In the genomic region with DNA sequence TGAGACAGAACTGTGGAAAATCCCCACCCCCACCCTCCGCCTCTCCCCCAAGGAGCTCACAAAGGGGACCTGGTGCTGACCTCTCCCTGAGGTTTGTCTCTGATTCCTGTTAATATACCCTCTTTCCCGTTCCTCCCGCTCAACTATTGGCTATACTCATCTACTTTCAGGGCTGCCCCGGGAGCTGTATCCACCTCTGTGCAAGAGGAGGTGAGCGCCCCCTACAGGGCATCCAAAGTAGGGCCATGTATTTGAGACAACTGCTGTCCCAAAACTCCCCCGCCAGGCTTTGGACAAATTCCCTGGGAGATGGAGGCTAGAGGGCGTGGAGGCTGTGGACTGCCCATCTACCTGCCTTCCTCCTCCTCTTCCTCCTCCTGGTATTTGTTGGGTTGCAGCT, we compare ENCODE assay signal across 8 mouse cellular contexts. TPM values are rescaled to one million over a fixed set of nuclear protein-coding genes. Genes with fewer than 3 reads are reported as not detected.
DNase-seq lines count a peak whose midpoint lies in the region; ATAC-seq lines count a peak whose summit lies in the region.

No protein-coding gene starts in this region.

- peaks cover 26% of the 10 kb centered on the region for H3K27me3 ChIP-seq in forebrain, embryonic 13.5 days
- H3K27me3 ChIP-seq in forebrain, embryonic 16.5 days (replicated peaks; ENCODE audit: control insufficient read depth, insufficient read depth, low read length) = no peaks in the 10 kb centered on the region

- H3K4me3 ChIP-seq in forebrain, embryonic 13.5 days = no peak overlapping the region
- H3K4me3 ChIP-seq in forebrain, embryonic 16.5 days (replicated peaks; ENCODE audit: low read length) = no peak overlapping the region

- 0 out of 2 replicates have a peak overlapping the region, but pooled peaks have one; percentile 15 for H3K4me2 ChIP-seq in forebrain, embryonic 13.5 days
- H3K4me2 ChIP-seq in forebrain, embryonic 16.5 days (ENCODE audit: low read length) = no peak overlapping the region

- peak; percentile 70 for DNase-seq in NIH3T3 (ENCODE audit: low read depth)
- DNase-seq in cerebellum, adult 8-10 months = peak; percentile 76
- DNase-seq in kidney, postnatal 25 days = peak; percentile 84 to 87
- DNase-seq in lung, postnatal 4 days = peak; percentile 62 to 75
- DNase-seq in testis, postnatal 10 days (ENCODE audit: low spot score) = peak; percentile 83

- no peak for ATAC-seq in forebrain, embryonic 13.5 days
- ATAC-seq in forebrain, embryonic 16.5 days = no peak
- ATAC-seq in granulocyte monocyte progenitor cell, adult 5-6 weeks (replicated peaks; ENCODE audit: poor library complexity, severe bottlenecking) = peak; percentile 82

- 4% methylated on average over 7 of the region's 7 CpGs for WGBS in forebrain, embryonic 13.5 days
- 3% methylated on average over 7 of the region's 7 CpGs for WGBS in forebrain, embryonic 16.5 days

- no peaks in the 10 kb centered on the region for H3K9me3 ChIP-seq in forebrain, embryonic 13.5 days (replicated peaks)
- no peaks in the 10 kb centered on the region for H3K9me3 ChIP-seq in forebrain, embryonic 16.5 days (ENCODE audit: control insufficient read depth, low read length)

- H3K36me3 ChIP-seq in forebrain, embryonic 13.5 days (ENCODE audit: poor library complexity, severe bottlenecking) = no peaks in the 10 kb centered on the region
- no peaks in the 10 kb centered on the region for H3K36me3 ChIP-seq in forebrain, embryonic 16.5 days (ENCODE audit: control insufficient read depth, insufficient read depth)

- H3K9ac ChIP-seq in forebrain, embryonic 13.5 days = no peak overlapping the region
- no peak overlapping the region for H3K9ac ChIP-seq in forebrain, embryonic 16.5 days (replicated peaks; ENCODE audit: low read depth, low read length)

- H3K4me1 ChIP-seq in forebrain, embryonic 13.5 days = peaks cover 19% of the 10 kb centered on the region
- H3K4me1 ChIP-seq in forebrain, embryonic 16.5 days (replicated peaks; ENCODE audit: control insufficient read depth, insufficient read depth, low read length) = 0 out of 2 replicates have a peak, but pooled peaks cover 2% of the 10 kb centered on the region

- H3K27ac ChIP-seq in forebrain, embryonic 13.5 days = no peak overlapping the region
- no peak overlapping the region for H3K27ac ChIP-seq in forebrain, embryonic 16.5 days (ENCODE audit: low read length)

RNA-seq across cellular contexts. Expression of a gene that starts 38.2 kb away (rescaled TPM):
- polyA plus RNA-seq in forebrain, embryonic 13.5 days (2015; fragmentation: Nextera tagmentation; extraction: Ambion mirVana) = 2.2 and 2.6 TPM in 2 replicates
- 5.5 and 6.3 TPM in 2 replicates for polyA plus RNA-seq in forebrain, embryonic 16.5 days (2015; fragmentation: Nextera tagmentation; extraction: Ambion mirVana)
- total RNA-seq in granulocyte monocyte progenitor cell, adult 5-6 weeks (2014; fragmentation: Nextera tagmentation) = 0.37 and 1.0 TPM in 2 replicates
- 0.15 TPM in 1 of 2 replicates, not detected in the other for total RNA-seq in granulocyte monocyte progenitor cell, adult 5-6 weeks (2017)

RNA-seq across cellular contexts. Expression of a gene that starts 40.7 kb away (rescaled TPM):
- 13.9 and 15.8 TPM in 2 replicates for polyA plus RNA-seq in forebrain, embryonic 13.5 days (2015; fragmentation: Nextera tagmentation; extraction: Ambion mirVana)
- 15.4 and 16.1 TPM in 2 replicates for polyA plus RNA-seq in forebrain, embryonic 16.5 days (2015; fragmentation: Nextera tagmentation; extraction: Ambion mirVana)
- 7.6 and 17.1 TPM in 2 replicates for total RNA-seq in granulocyte monocyte progenitor cell, adult 5-6 weeks (2014; fragmentation: Nextera tagmentation)
- total RNA-seq in granulocyte monocyte progenitor cell, adult 5-6 weeks (2017) = 8.9 and 10.6 TPM in 2 replicates

RNA-seq across cellular contexts. Expression of a gene that starts 53.1 kb away (rescaled TPM):
- 22.8 and 25.1 TPM in 2 replicates for polyA plus RNA-seq in forebrain, embryonic 13.5 days (2015; fragmentation: Nextera tagmentation; extraction: Ambion mirVana)
- 18.0 and 20.8 TPM in 2 replicates for polyA plus RNA-seq in forebrain, embryonic 16.5 days (2015; fragmentation: Nextera tagmentation; extraction: Ambion mirVana)
- 17.1 and 20.1 TPM in 2 replicates for total RNA-seq in granulocyte monocyte progenitor cell, adult 5-6 weeks (2014; fragmentation: Nextera tagmentation)
- 16.1 and 16.4 TPM in 2 replicates for total RNA-seq in granulocyte monocyte progenitor cell, adult 5-6 weeks (2017)
